10 mouse cellular contexts compared by ENCODE assay signal in genomic region chr17:29668051-29668986, GRCm38 (mm10). TPM values are rescaled to one million over a fixed set of nuclear protein-coding genes. Genes with fewer than 3 reads are reported as not detected.
DNase-seq lines count a peak whose midpoint lies in the region; ATAC-seq and TF ChIP-seq lines count a peak whose summit lies in the region.
"Had no signal": no experiment of that assay in that cellular context is flagged by ENCODE, and none has a peak within 500 bp of the region (broad histone marks: within the 10 kb centered on the region; RNA-seq: fewer than 3 reads in every experiment).

No protein-coding gene starts in this region.

- no peak overlapping the region for H3K4me2 ChIP-seq in liver, embryonic 12.5 days
- H3K4me2 ChIP-seq in liver, embryonic 11.5 days, result no peak overlapping the region
- H3K4me2 ChIP-seq: embryonic facial prominence, embryonic 13.5 days had no signal

- DNase-seq in liver, embryonic 11.5 days (ENCODE audit: low spot score), result no peak
- peak; percentile 92 for DNase-seq in cerebellum, adult 11-12 months
- peak; percentile 28 for DNase-seq in left cerebral cortex, adult 11 months (ENCODE audit: low spot score)
- DNase-seq in right cerebral cortex, postnatal 10 days (ENCODE audit: low spot score in 2 of 2), result peak; percentile 59 to 61
- no peak for DNase-seq in lung, adult 2 months
- DNase-seq in thymus, postnatal 0 days (ENCODE audit: low spot score), result no peak

- peak overlapping the region; percentile 37; the same call in 1 of the 2 replicates for H3K9ac ChIP-seq in liver, embryonic 12.5 days
- no peak overlapping the region for H3K9ac ChIP-seq in liver, embryonic 11.5 days (ENCODE audit: low read depth, low read length)
- H3K9ac ChIP-seq: embryonic facial prominence, embryonic 13.5 days had no signal

- no peak for TF ChIP-seq CTCF in lung, adult 2 months (IDR thresholded peaks at IDR 0.05; ENCODE audit: insufficient read depth, low read length)

- peaks cover 89% of the 10 kb centered on the region for H3K36me3 ChIP-seq in liver, embryonic 12.5 days
- H3K36me3 ChIP-seq in liver, embryonic 11.5 days (ENCODE audit: control insufficient read depth, insufficient read depth, low read length), result peaks cover 18% of the 10 kb centered on the region

- peaks cover 42% of the 10 kb centered on the region for H3K4me1 ChIP-seq in liver, embryonic 12.5 days
- peaks cover 18% of the 10 kb centered on the region for H3K4me1 ChIP-seq in liver, embryonic 11.5 days (replicated peaks; ENCODE audit: control insufficient read depth, insufficient read depth, low read length)
- H3K4me1 ChIP-seq in lung, adult 2 months (ENCODE audit: control insufficient read depth, insufficient read depth, low read length), result peaks cover 8% of the 10 kb centered on the region
- H3K4me1 ChIP-seq: embryonic facial prominence, embryonic 13.5 days had no signal

- no peak for TF ChIP-seq POLR2A in lung, adult 2 months (IDR thresholded peaks at IDR 0.05; ENCODE audit: borderline replicate concordance, extremely low read depth, low read depth, low read length)

- 82% methylated on average over 10 of the region's 10 CpGs for WGBS in liver, embryonic 12.5 days (ENCODE audit: insufficient replicate concordance)
- 88% methylated on average over 10 of the region's 10 CpGs for WGBS in liver, embryonic 11.5 days
- 80% methylated on average over 10 of the region's 10 CpGs for WGBS in lung, adult 2 months

- no peaks in the 10 kb centered on the region for H3K27me3 ChIP-seq in liver, embryonic 12.5 days (replicated peaks)
- no peaks in the 10 kb centered on the region for H3K27me3 ChIP-seq in liver, embryonic 11.5 days (replicated peaks; ENCODE audit: control insufficient read depth, insufficient read depth, low read length)
- H3K27me3 ChIP-seq: embryonic facial prominence, embryonic 13.5 days; megakaryocyte, embryonic 14.5 days had no signal

- H3K4me3 ChIP-seq in liver, embryonic 12.5 days, result no peak overlapping the region
- H3K4me3 ChIP-seq in liver, embryonic 11.5 days (ENCODE audit: low read depth, low read length), result no peak overlapping the region
- no peak overlapping the region for H3K4me3 ChIP-seq in lung, adult 2 months (replicated peaks; ENCODE audit: extremely low read depth, low read depth, low read length)
- H3K4me3 ChIP-seq: embryonic facial prominence, embryonic 13.5 days; megakaryocyte, embryonic 14.5 days had no signal

- no peaks in the 10 kb centered on the region for H3K9me3 ChIP-seq in liver, embryonic 12.5 days (replicated peaks)
- no peaks in the 10 kb centered on the region for H3K9me3 ChIP-seq in liver, embryonic 11.5 days (ENCODE audit: control insufficient read depth, low read length)
- H3K9me3 ChIP-seq: embryonic facial prominence, embryonic 13.5 days; megakaryocyte, embryonic 14.5 days had no signal

- no peak for ATAC-seq in liver, embryonic 12.5 days
- no peak for ATAC-seq in liver, embryonic 11.5 days (replicated peaks; ENCODE audit: low FRiP score)
- ATAC-seq in activated CD4-positive, CD25-positive, alpha-beta regulatory T cell, adult 4 months, result no peak

- H3K27ac ChIP-seq in liver, embryonic 12.5 days, result 0 out of 2 replicates have a peak overlapping the region, but pooled peaks have one; percentile 89
- H3K27ac ChIP-seq in liver, embryonic 11.5 days (ENCODE audit: low read depth, low read length), result no peak overlapping the region
- H3K27ac ChIP-seq: embryonic facial prominence, embryonic 13.5 days had no signal

RNA-seq across cellular contexts. Expression of gene Cmtr1, which starts 7.9 kb away (rescaled TPM):
- polyA plus RNA-seq in liver, embryonic 12.5 days (2016; fragmentation: Nextera tagmentation; extraction: Ambion mirVana), result 104 and 106 TPM in 2 replicates
- polyA plus RNA-seq in liver, embryonic 11.5 days (2014; fragmentation: Nextera tagmentation; extraction: Ambion mirVana), result 126 and 130 TPM in 2 replicates
- polyA plus RNA-seq in lung, adult 2 months (2012; rRNA removed), result 25.4 and 30.7 TPM in 2 replicates
- 131 and 136 TPM in 2 replicates for polyA plus RNA-seq in thymus, postnatal 0 days (2015; fragmentation: Nextera tagmentation; extraction: Ambion mirVana)
- polyA plus RNA-seq in activated CD4-positive, CD25-positive, alpha-beta regulatory T cell, adult 4 months (2017; shearing (Covaris generic)), result 10 to 100 TPM; 68.2 to 93.5 TPM

RNA-seq across cellular contexts. Expression of gene Ccdc167, which starts 48.5 kb away (rescaled TPM):
- polyA plus RNA-seq in liver, embryonic 12.5 days (2016; fragmentation: Nextera tagmentation; extraction: Ambion mirVana), result 9.8 and 10.8 TPM in 2 replicates
- 15.2 and 15.4 TPM in 2 replicates for polyA plus RNA-seq in liver, embryonic 11.5 days (2014; fragmentation: Nextera tagmentation; extraction: Ambion mirVana)
- polyA plus RNA-seq in lung, adult 2 months (2012; rRNA removed), result 5.7 and 7.7 TPM in 2 replicates
- 9.2 and 10.8 TPM in 2 replicates for polyA plus RNA-seq in thymus, postnatal 0 days (2015; fragmentation: Nextera tagmentation; extraction: Ambion mirVana)
- polyA plus RNA-seq in activated CD4-positive, CD25-positive, alpha-beta regulatory T cell, adult 4 months (2017; shearing (Covaris generic)), result 1 to 10 TPM; 7.1 to 9.3 TPM

RNA-seq across cellular contexts. Expression of gene Gm28043, which starts 53.6 kb away (rescaled TPM):
- polyA plus RNA-seq in liver, embryonic 12.5 days (2016; fragmentation: Nextera tagmentation; extraction: Ambion mirVana), result 1.6 and 1.7 TPM in 2 replicates
- polyA plus RNA-seq in liver, embryonic 11.5 days (2014; fragmentation: Nextera tagmentation; extraction: Ambion mirVana), result 2.0 and 2.6 TPM in 2 replicates
- polyA plus RNA-seq in lung, adult 2 months (2012; rRNA removed), result 0.75 and 1.2 TPM in 2 replicates
- 2.0 and 3.0 TPM in 2 replicates for polyA plus RNA-seq in thymus, postnatal 0 days (2015; fragmentation: Nextera tagmentation; extraction: Ambion mirVana)
- 1 to 10 TPM; 2.4 to 4.2 TPM for polyA plus RNA-seq in activated CD4-positive, CD25-positive, alpha-beta regulatory T cell, adult 4 months (2017; shearing (Covaris generic))

RNA-seq across cellular contexts. Expression of gene Rnf8, which starts 53.7 kb away (rescaled TPM):
- 54.3 and 60.4 TPM in 2 replicates for polyA plus RNA-seq in liver, embryonic 12.5 days (2016; fragmentation: Nextera tagmentation; extraction: Ambion mirVana)
- polyA plus RNA-seq in liver, embryonic 11.5 days (2014; fragmentation: Nextera tagmentation; extraction: Ambion mirVana), result 76.9 and 77.1 TPM in 2 replicates
- polyA plus RNA-seq in lung, adult 2 months (2012; rRNA removed), result 22.5 and 31.1 TPM in 2 replicates
- 57.4 and 61.8 TPM in 2 replicates for polyA plus RNA-seq in thymus, postnatal 0 days (2015; fragmentation: Nextera tagmentation; extraction: Ambion mirVana)
- 10 to 100 TPM; 18.4 to 24.2 TPM for polyA plus RNA-seq in activated CD4-positive, CD25-positive, alpha-beta regulatory T cell, adult 4 months (2017; shearing (Covaris generic))

Comparison
In these comparisons a context has a peak if more than half of its experiments do, and no peak if none do; other contexts are left out.
1. DNase-seq: peak in cerebellum, adult 11-12 months (single experiment), left cerebral cortex, adult 11 months (single experiment) and right cerebral cortex, postnatal 10 days (2 of 2); none in liver, embryonic 11.5 days (single experiment), lung, adult 2 months (single experiment) and thymus, postnatal 0 days (single experiment).